Mouse (Mus musculus) forebrain, embryonic 15.5 days (tissue): ENCODE measurements around the gene Tdrd12. TPM values are rescaled to one million over a fixed set of nuclear protein-coding genes. Genes with fewer than 3 reads are reported as not detected.
"Not testable (repeated sequence)": the region's sequence is repeated elsewhere in the genome, so short reads cannot be mapped to it uniquely, and the experiment has no call there.

ENCODE experiments used
- ATAC-seq: fragments of 200-750 bp; cut with Nextera tagmentation; replicated peaks from 2 replicates; pipeline ENCODE4 v1.8.0; 2017; ENCODE audit warnings: mild to moderate bottlenecking, moderate TSS enrichment, moderate library complexity
- H3K27ac ChIP-seq: fragments of 300-500 bp; sonication (generic); replicated peaks from 2 replicates; pipeline ENCODE4 v1.5.1; 2015; ENCODE audit warnings: mild to moderate bottlenecking, inconsistent platforms
- H3K27me3 ChIP-seq: fragments of 300-500 bp; sonication (generic); 2 replicates; pipeline ENCODE4 v1.6.1; 2015; ENCODE audit warnings: inconsistent platforms
- H3K36me3 ChIP-seq: fragments of 300-500 bp; sonication (generic); 2 replicates; pipeline ENCODE4 v1.6.1; 2015; ENCODE audit warnings: mild to moderate bottlenecking, inconsistent platforms
- H3K4me1 ChIP-seq: fragments of 300-500 bp; sonication (generic); 2 replicates; pipeline ENCODE4 v1.6.1; 2015; ENCODE audit warnings: inconsistent platforms
- H3K4me2 ChIP-seq: fragments of 300-500 bp; sonication (generic); replicated peaks from 2 replicates; pipeline ENCODE4 v1.6.1; 2015; ENCODE audit warnings: mild to moderate bottlenecking, inconsistent platforms
- H3K4me3 ChIP-seq: fragments of 300-500 bp; sonication (generic); 2 replicates; pipeline ENCODE4 v1.5.1; 2015; ENCODE audit warnings: mild to moderate bottlenecking, inconsistent platforms
- H3K9ac ChIP-seq: fragments of 300-500 bp; sonication (generic); replicated peaks from 2 replicates; pipeline ENCODE4 v1.6.1; 2015; ENCODE audit warnings: mild to moderate bottlenecking, inconsistent platforms
- H3K9me3 ChIP-seq: fragments of 300-500 bp; sonication (generic); 2 replicates; pipeline ENCODE4 v1.6.1; 2016; ENCODE audit warnings: inconsistent platforms
- WGBS: fragments of 180-500 bp; shearing (Covaris S2); methylation state at CpG from one replicate; pipeline ENCODE4 v1.1.7; 2015; ENCODE audit warnings: mixed read lengths; 5-methylcytosine and 5-hydroxymethylcytosine counted together
- polyA plus RNA-seq: library from polyadenylated mRNA; unstranded; fragments of >200 nt; fragmentation: Nextera tagmentation; extraction: Ambion mirVana; gene quantifications from 2 replicates; pipeline ENCODE4 v1.2.1, GENCODE M21; 2015

Gene Tdrd12
- polyA plus RNA-seq: 0.43 and 0.51 TPM in 2 replicates

GRCm38 (mm10) chr7:35537562-35537961, at the start of gene Tdrd12:
Gene Tdrd12, minus strand, starts transcription at chr7:35537745.
- no peaks in the 10 kb centered on the region for H3K9me3 ChIP-seq
- no peak within 1 kb of the TSS for H3K9ac ChIP-seq
- H3K36me3 ChIP-seq: no peaks in the 10 kb centered on the region
- WGBS: 90% methylated on average over 17 of the region's 17 CpGs
- H3K27me3 ChIP-seq: no peaks in the 10 kb centered on the region
- H3K4me3 ChIP-seq: no peak within 1 kb of the TSS
- no peak for ATAC-seq
- no peak within 1 kb of the TSS for H3K27ac ChIP-seq
- no peak within 1 kb of the TSS for H3K4me2 ChIP-seq
- no peaks in the 10 kb centered on the region for H3K4me1 ChIP-seq

GRCm38 (mm10) chr7:35586906-35587445, 49.4 kb upstream of the Tdrd12 start:
- Histone ChIP-seq H3K9ac (peak overlapping the region; percentile 80), H3K36me3 (no peaks in the 10 kb centered on the region), H3K4me1 (peaks cover 32% of the 10 kb centered on the region), H3K9me3 (no peaks in the 10 kb centered on the region), H3K4me3 (peak overlapping the region; percentile 83), H3K27me3 (peaks cover 32% of the 10 kb centered on the region), H3K4me2 (peak overlapping the region; percentile 100), H3K27ac (no peak overlapping the region)
- WGBS: 19% methylated on average over 15 of the region's 15 CpGs
- no peak for ATAC-seq

- Histone ChIP-seq H3K4me1 (peaks cover 30% of the 10 kb centered on the region), H3K27ac (peak within 1 kb of the TSS; percentile 46), H3K9me3 (no peaks in the 10 kb centered on the region), H3K27me3 (peaks cover 35% of the 10 kb centered on the region), H3K36me3 (no peaks in the 10 kb centered on the region), H3K4me3 (peak within 1 kb of the TSS; percentile 83), H3K4me2 (peak within 1 kb of the TSS; percentile 100), H3K9ac (peak within 1 kb of the TSS; percentile 80)
- under 1% methylated on average over 49 of the region's 49 CpGs for WGBS
- ATAC-seq: peak; percentile 99
Observed at GRCm38 (mm10) chr7:35586055-35586905, 48.7 kb upstream of the Tdrd12 start, which contains the start of gene Ankrd27. Gene Ankrd27, plus strand, starts transcription at chr7:35586244.

GRCm38 (mm10) chr7:35585191-35586054, 47.9 kb upstream of the Tdrd12 start, which contains the start of gene Rgs9bp:
Gene Rgs9bp, minus strand, starts transcription at chr7:35585582.
- peak; percentile 17 for ATAC-seq
- H3K27ac ChIP-seq: peak within 1 kb of the TSS; percentile 46
- WGBS: under 1% methylated on average over 45 of the region's 45 CpGs

GRCm38 (mm10) chr7:35584786-35585190, 47.2 kb upstream of the Tdrd12 start:
- peak overlapping the region; percentile 83 for H3K4me3 ChIP-seq
- WGBS: under 1% methylated on average over 50 of the region's 50 CpGs
- no peak overlapping the region for H3K27ac ChIP-seq
- no peaks in the 10 kb centered on the region for H3K9me3 ChIP-seq
- peak overlapping the region; percentile 100 for H3K4me2 ChIP-seq
- peaks cover 35% of the 10 kb centered on the region for H3K27me3 ChIP-seq
- H3K4me1 ChIP-seq: peaks cover 25% of the 10 kb centered on the region
- H3K36me3 ChIP-seq: no peaks in the 10 kb centered on the region
- ATAC-seq: no peak
- H3K9ac ChIP-seq: peak overlapping the region; percentile 51

More at GRCm38 (mm10) chr7:35585191-35586054, 47.9 kb upstream of the Tdrd12 start, which contains the start of gene Rgs9bp:
- Histone ChIP-seq H3K4me1 (peaks cover 25% of the 10 kb centered on the region), H3K4me3 (peak within 1 kb of the TSS; percentile 83), H3K36me3 (no peaks in the 10 kb centered on the region), H3K4me2 (peak within 1 kb of the TSS; percentile 100), H3K9ac (peak within 1 kb of the TSS; percentile 80), H3K27me3 (peaks cover 35% of the 10 kb centered on the region), H3K9me3 (no peaks in the 10 kb centered on the region)

- Histone ChIP-seq H3K9ac (peak overlapping the region; percentile 51), H3K27me3 (peaks cover 35% of the 10 kb centered on the region), H3K9me3 (no peaks in the 10 kb centered on the region), H3K4me3 (peak overlapping the region; percentile 83), H3K4me2 (peak overlapping the region; percentile 100), H3K36me3 (no peaks in the 10 kb centered on the region), H3K4me1 (peaks cover 25% of the 10 kb centered on the region), H3K27ac (no peak overlapping the region)
- ATAC-seq: no peak
- WGBS: 6% methylated on average over 36 of the region's 36 CpGs
Observed at GRCm38 (mm10) chr7:35584068-35584785, 46.7 kb upstream of the Tdrd12 start.

- Histone ChIP-seq H3K27me3 (peaks cover 35% of the 10 kb centered on the region), H3K9me3 (no peaks in the 10 kb centered on the region), H3K4me3 (no peak overlapping the region), H3K36me3 (no peaks in the 10 kb centered on the region), H3K4me2 (no peak overlapping the region), H3K4me1 (peaks cover 25% of the 10 kb centered on the region), H3K27ac (no peak overlapping the region), H3K9ac (no peak overlapping the region)
- ATAC-seq: no peak
- WGBS: 7% methylated on average over 11 of the region's 11 CpGs
Observed at GRCm38 (mm10) chr7:35583476-35584025, 46.0 kb upstream of the Tdrd12 start.

GRCm38 (mm10) chr7:35582719-35583118, 45.2 kb upstream of the Tdrd12 start:
- WGBS: 69% methylated on average over 5 of the region's 5 CpGs
- no peak for ATAC-seq
- Histone ChIP-seq H3K4me1 (peaks cover 24% of the 10 kb centered on the region), H3K4me2 (no peak overlapping the region), H3K36me3 (no peaks in the 10 kb centered on the region), H3K9ac (no peak overlapping the region), H3K4me3 (no peak overlapping the region), H3K27ac (no peak overlapping the region), H3K27me3 (peaks cover 35% of the 10 kb centered on the region), H3K9me3 (no peaks in the 10 kb centered on the region)

- H3K4me3 ChIP-seq: no peak overlapping the region
- WGBS: 23% methylated on average over 4 of the region's 4 CpGs
- no peak overlapping the region for H3K27ac ChIP-seq
- H3K4me2 ChIP-seq: no peak overlapping the region
- no peaks in the 10 kb centered on the region for H3K36me3 ChIP-seq
- H3K9ac ChIP-seq: no peak overlapping the region
- peaks cover 31% of the 10 kb centered on the region for H3K27me3 ChIP-seq
- peaks cover 10% of the 10 kb centered on the region for H3K4me1 ChIP-seq
- no peaks in the 10 kb centered on the region for H3K9me3 ChIP-seq
- no peak for ATAC-seq
Observed at GRCm38 (mm10) chr7:35579849-35580248, 42.3 kb upstream of the Tdrd12 start.

GRCm38 (mm10) chr7:35570883-35571282, 33.3 kb upstream of the Tdrd12 start:
- H3K4me1 ChIP-seq, H3K4me3 ChIP-seq: not testable (repeated sequence)
- WGBS: 17% methylated on average over 6 of the region's 6 CpGs

GRCm38 (mm10) chr7:35569724-35570123, 32.2 kb upstream of the Tdrd12 start:
- WGBS: 89% methylated on average over 4 of the region's 4 CpGs

More at GRCm38 (mm10) chr7:35570883-35571282, 33.3 kb upstream of the Tdrd12 start:
- not testable (repeated sequence) for H3K27me3 ChIP-seq, H3K9me3 ChIP-seq, ATAC-seq, H3K4me2 ChIP-seq, H3K36me3 ChIP-seq, H3K27ac ChIP-seq, H3K9ac ChIP-seq

More at GRCm38 (mm10) chr7:35569724-35570123, 32.2 kb upstream of the Tdrd12 start:
- not testable (repeated sequence) for ATAC-seq, H3K4me1 ChIP-seq, H3K4me3 ChIP-seq, H3K9ac ChIP-seq, H3K9me3 ChIP-seq, H3K4me2 ChIP-seq, H3K27ac ChIP-seq, H3K36me3 ChIP-seq, H3K27me3 ChIP-seq
